Mouse (Mus musculus) heart, postnatal 4 days (tissue): Measurements from ENCODE around the gene Hist2h2aa1. TPM values are rescaled to one million over a fixed set of nuclear protein-coding genes. Genes with fewer than 3 reads are reported as not detected.
"Not testable (repeated sequence)": the region's sequence is repeated elsewhere in the genome, so short reads cannot be mapped to it uniquely, and the experiment has no call there.

ENCODE experiments used
- DNase-seq: peaks from one replicate; pipeline ENCODE4 v3.0.0; 2021
- total RNA-seq, 2 experiments: library from RNA; stranded (reverse); gene quantifications; 2 replicates each; pipeline ENCODE4 v1.2.3; 2021

Hist2h2aa1 gene
- total RNA-seq, 2 experiments from 2014 or later = 26.8 to 30.1 TPM

DNA sequence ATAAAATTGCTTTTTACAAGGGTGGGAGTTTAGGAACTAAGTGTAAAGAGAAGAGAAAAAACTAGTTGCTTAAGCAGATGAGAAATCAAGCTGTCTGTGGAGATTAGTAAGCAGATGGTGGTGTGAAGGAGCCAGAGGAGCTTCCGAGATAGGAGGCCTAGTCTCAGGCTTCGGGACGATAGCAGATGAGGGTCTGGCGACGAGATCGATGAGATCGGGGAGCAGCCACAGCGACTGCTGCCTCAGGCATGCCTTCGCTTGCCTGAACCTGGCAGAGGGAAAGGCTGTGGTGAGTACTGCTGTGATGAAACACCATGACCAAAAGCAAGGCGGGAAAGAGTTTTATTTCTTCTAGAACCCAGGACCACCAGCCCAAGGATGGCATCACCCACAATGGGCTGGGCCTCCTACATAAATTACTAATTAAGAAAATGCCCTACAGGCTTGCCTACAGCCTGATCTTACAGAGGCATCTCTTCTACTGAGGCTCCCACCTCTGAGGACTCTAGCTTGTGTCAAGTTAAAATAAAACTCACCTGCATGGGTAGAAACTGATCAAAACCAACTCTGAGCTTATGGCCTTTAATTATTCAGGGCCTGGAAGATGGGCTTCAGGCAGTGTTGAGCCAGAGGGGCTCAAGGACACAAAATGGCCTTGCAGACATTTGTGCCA lies 9.5 kb downstream of the Hist2h2aa1 start:
- no peak for DNase-seq

DNA sequence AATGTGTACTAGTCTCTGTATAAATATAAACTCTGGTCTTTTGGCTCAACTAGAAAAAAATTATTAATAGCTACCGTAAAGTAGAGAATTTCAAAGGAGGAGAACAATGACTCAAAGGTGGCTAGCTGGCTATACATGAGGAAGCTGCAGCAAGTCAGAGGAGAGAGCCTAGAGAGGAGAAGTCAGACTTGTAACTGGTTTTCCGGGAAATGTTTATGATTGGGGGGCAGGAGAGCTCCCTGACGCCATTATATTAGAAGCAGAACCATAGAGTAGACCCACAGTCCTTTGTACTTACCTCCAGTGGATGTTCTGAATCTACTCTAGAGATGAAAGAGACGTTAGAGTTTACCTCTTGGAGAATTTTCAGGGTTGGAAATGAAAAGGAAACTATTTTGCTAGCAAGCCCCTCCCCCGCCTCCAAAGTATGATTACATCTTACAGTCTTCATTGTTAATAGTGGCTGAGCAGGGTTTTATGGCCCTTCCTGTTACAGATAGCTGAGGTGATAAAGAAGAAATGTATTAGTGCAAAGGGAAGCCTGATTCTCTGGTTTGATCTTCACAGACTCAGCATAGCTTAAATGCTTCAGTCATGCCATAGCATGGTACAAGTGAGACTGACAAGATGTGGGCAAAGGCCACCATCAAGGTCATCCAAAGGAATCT lies 10.8 kb downstream of the Hist2h2aa1 start:
- no peak for DNase-seq

DNA sequence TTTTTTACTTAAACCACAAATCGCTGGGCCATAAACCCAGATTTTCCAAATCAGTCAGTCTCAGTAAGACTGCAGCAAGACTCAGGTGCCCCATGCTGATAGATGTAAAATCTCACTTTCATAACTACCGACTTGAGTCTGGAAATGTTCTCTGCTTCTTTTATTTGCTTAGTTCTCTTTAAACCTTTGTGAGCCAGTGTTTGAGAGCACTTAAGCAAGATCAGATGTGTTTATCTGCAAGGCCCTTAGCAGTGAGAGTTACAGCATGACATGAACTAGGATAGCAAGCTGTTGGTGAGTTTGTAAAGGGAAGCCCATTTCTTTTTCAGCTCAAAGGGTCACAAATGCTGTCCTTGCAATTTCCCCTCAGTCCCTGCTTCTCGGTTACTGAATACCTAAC lies 11.9 kb downstream of the Hist2h2aa1 start:
- no peak for DNase-seq

DNA sequence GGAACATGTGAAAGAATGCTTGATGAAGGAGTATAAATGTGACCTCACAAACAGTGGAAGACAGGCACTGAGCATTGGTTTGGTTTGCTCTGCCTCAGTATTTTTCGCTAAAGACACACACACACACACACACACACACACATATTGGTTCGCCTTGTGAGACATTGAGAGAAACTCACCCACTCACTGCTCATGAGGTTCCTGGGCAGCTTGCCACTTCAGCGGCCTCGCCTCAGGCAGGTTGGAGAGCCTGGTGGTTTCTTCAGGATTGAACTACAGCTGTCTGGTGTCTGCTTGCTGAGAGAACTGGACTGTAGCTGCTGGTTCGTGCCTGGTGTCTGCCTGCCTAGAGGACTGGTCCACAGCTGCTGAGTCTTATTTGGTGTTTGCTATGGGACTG lies 14.9 kb downstream of the Hist2h2aa1 start:
- DNase-seq = no peak

DNA sequence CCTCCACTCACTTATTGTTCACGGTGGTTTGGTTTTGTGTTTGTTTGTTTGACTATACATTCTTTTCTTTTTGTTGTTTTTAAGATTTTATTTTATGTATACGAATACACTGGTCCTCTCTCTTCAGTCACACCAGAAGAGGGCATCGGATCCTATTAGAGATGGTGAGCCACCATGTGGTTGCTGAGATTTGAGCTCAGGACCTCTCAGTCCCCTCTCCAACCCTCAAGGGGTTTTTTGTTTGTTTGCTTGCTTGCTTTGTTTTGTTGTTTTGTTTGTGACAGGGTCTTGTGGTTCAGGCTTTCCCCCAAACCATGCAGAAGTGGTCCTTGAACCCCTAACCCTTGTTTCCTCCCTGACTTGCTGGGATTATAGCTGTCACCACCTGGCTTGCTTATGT lies 16.3 kb downstream of the Hist2h2aa1 start:
- no peak for DNase-seq

DNA sequence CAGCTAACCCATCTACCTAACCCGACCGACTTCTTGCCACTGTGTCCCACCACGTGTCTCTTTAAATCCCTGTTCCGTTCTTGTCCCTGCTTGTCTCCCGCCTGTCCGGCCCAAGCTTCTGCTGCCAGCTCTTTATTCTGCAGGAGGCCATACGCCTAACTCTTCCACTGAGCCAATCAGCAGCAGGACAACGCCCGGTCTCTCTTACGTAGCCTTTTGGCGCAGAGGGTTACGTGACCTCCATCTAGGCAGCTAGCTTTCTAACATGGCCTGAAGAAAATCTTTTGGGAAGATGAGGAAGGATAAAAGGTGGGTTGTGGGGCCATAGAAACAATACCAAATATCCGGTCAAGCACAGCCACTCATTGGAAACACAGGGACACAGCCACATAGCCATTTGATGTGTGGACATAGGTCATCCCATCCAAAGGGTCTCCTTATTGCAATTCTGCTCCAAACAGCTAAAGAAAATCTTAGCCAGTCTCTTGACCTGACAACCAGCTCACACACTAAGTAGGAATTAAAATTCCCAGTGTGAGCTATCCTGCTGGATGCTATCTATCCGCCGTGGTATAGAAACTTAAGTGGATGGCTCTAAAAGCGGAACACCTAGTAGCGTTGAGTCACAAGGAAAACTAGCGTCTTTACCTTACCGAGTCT lies 17.0 kb downstream of the Hist2h2aa1 start:
- DNase-seq = peak; percentile 86

DNA sequence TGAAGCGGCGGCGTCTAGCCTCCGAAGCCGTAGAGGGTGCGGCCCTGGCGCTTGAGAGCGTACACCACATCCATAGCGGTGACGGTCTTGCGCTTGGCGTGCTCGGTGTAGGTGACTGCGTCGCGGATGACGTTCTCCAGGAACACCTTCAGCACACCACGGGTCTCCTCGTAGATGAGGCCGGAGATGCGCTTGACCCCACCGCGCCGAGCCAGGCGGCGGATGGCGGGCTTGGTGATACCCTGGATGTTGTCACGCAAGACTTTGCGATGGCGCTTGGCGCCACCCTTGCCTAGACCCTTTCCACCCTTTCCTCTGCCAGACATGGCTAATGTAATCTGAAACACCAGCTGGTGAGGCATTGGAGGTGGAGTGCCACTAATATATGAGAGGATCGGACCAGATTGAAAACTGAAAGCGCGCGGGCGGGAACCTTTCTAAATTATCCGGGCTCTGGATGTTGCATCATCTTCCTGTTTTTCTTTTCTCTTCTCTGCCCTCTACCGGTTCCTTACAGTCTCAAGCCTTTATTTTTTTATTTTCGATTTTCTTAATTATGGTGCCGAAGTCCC lies 17.8 kb downstream of the Hist2h2aa1 start, which contains the start of gene Hist2h4:
Gene Hist2h4 (minus strand): TSS at position 333 of the 572 bp plus-strand sequence.
- DNase-seq = peak; percentile 95

DNA sequence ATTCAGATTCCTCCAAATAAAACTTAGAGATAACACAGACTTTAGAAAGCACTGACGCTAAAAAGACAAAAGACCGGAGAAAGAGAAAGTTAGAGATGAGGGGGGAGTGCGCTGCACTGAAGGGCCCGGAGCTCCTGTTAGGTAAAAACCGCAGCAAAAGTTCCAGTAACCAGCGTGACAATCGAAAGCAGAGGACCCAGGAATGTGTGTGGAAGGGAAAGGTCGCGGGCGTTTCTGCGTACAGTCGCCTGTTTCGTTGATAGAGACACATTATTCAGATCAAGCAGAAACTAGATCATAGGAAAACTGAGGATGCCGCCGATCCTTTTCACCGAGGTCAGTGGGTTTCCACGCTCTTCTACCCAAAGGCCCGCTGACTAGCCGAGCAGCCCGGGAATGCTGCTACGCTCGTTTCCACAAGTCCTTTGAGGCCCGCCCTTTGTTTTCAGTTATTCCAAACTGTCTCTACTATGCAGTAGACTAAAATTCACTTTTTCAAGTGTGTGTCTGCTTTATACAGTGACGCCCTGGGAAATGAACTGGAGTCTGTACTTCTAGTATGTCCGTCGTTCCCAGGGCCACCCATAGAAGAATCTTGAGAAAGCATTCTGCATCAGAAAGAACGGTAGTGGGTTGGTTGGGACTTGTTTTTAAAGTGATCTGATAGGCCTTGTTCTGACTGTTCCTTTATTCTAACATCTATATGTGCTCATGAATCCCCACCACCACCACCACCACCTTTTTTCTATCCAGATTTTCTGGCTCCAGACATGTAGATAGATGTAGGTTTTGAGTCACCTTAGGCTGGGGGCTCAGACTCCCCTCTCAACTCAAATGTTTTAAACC lies 18.5 kb downstream of the Hist2h2aa1 start:
- DNase-seq = peak; percentile 52

DNA sequence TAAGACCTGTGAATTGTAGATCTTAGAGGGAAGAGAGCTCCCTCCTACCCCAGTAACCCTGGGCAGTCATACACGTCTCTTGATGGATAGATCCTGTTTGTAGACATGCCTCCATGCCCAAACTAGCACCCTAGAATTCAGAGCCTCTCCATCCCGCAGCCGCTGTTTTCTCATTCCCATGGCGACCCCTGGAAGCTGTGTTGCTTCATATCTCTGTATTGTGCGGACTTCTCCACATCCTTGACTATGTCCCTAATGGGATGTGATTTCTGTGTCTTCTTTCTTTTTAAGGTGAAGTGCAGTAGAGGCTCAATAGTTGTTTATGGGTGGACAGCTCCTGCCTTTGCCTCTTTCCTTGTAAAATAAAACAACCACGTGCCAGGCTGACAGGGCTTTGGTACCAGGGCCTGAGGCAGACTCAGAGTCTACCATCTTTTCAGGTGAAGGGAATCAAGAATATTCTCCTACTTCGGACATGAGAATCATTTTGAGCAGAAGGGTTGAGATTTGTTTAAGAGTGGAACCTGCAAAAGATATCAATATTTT lies 19.2 kb downstream of the Hist2h2aa1 start:
- no peak for DNase-seq

DNA sequence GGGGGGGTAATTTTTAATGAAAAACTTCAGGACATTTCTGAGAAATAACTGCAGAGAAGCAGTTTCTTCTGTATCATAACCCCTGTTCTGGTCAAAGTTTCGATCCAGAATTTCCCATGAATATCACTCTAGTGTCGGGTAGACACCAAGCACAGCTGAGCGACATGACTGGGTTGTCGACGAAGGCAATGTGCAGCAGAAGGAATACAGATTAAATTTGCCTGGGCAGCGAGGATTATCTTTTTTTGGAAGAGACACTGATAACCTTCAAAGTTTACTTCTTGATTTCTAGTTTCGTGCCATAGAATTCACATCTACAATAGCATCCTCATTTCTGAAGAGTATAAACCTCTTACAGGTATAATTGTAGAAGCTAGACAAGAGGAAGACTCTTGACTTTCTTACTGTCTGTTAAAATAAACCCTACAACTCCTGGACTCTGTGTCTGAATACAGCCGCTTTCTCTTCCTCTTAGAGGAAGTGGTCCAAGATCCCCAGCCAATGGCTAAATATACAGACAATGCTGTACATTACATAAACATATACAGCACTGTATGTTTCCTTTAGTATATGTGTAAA lies 20.9 kb downstream of the Hist2h2aa1 start:
- DNase-seq = no peak

DNA sequence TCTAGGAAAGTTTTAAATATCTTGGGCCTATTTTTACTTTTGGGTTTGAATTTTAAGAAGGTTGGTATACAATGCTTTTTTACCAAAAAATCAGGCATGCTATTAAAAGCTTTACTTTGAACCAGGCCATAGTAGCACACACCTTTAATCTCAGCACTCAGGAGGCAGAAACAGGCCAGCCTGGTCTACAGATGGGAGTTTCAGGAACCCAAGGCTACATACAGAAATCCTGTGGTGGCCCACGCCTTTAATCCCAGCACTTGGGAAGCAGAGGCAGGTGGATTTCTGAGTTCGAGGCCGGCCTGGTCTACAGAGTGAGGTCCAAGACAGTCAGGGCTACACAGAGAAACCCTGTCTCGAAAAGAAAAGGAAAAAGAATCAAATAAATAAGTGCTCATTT lies 22.2 kb downstream of the Hist2h2aa1 start:
- DNase-seq = no peak

DNA sequence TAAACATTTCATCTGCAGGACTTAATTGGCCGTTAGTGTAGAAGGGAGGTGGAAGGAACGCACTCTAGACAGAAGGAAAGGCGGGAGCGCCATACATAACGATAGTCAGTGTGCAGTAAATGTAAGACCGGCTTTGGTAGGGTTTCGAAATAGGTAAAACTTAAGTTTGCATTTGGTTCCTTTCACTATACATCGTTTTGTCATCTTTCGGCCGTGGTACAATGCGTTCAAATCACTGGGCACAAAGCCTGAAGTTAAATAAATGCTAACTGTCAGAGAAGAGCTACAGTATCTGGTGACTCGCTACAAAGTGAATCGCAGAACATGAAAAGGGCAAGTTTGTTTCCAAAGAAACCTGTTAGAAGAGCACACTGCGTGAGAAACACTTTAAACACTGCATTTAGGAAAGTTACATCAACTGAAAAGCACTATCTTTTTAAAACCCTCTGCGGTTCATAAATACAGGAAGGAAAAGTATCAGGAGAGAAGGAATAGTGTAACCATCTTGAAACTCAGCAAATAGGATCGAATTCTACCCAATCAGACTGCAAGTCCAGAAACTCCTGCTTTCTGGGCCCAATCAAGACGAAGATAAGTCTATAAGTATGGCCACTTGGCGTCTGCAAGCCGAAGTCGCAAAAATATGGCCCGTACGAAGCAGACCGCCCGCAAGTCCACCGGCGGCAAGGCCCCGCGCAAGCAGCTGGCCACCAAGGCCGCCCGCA lies 22.9 kb downstream of the Hist2h2aa1 start, which contains the start of gene Hist2h3b:
Gene Hist2h3b (plus strand): TSS at position 604 of the 725 bp plus-strand sequence.
- peak; percentile 78 for DNase-seq

DNA sequence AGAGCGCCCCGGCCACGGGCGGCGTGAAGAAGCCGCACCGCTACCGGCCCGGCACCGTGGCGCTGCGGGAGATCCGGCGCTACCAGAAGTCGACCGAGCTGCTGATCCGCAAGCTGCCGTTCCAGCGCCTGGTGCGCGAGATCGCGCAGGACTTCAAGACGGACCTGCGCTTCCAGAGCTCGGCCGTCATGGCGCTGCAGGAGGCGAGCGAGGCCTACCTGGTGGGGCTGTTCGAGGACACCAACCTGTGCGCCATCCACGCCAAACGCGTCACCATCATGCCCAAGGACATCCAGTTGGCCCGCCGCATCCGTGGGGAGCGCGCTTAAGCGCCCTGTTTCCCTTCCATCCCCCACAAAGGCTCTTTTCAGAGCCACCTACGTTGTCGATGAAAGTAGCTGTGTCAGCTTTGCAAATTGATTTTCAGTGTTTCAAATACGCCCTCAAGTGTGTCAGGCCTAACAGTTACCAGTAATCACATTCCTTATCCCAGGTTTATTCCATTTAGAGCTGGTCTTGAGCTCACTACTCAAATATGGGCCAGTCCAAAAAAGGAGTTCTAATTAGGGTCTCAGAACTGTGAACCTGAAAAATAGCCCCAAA lies 23.6 kb downstream of the Hist2h2aa1 start:
- DNase-seq = not testable (repeated sequence)

DNA sequence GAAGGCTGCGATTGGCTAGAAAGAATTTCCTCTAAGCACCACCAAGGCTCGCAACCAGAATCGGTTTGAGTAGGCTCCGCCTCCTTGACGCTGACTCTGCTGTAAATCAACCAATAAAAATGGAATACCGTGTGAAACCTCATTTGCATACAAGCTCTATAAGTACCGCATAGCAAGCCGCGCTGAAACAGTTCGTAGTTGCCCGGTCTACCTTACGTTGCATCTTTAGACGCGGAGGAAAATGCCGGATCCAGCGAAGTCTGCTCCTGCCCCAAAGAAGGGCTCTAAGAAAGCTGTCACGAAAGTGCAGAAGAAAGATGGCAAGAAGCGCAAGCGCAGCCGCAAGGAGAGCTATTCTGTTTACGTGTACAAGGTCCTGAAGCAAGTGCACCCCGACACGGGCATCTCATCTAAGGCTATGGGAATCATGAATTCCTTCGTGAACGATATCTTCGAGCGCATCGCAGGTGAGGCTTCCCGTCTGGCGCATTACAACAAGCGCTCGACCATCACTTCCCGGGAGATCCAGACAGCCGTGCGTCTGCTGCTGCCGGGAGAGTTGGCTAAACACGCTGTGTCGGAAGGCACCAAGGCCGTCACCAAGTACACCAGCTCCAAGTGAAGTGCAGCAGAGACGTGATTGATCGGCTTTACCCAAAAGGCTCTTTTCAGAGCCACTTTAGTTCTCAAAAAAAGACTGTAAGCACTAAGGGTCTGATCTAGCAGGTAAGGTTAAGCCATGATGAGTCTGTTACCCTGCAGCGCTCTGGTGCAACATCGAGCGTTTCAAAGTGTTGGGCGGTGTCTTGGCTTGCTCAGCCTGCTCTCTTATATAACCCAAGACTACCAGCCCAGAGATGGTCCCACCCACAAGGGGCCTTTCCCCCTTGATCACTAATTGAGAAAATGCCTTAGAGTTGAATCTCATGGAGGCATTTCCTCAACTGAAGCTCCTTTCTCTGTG lies 24.5 kb downstream of the Hist2h2aa1 start, which contains the start of gene Hist2h2bb:
Gene Hist2h2bb (plus strand): TSS at position 242 of the 964 bp plus-strand sequence.
- peak; percentile 87 for DNase-seq

DNA sequence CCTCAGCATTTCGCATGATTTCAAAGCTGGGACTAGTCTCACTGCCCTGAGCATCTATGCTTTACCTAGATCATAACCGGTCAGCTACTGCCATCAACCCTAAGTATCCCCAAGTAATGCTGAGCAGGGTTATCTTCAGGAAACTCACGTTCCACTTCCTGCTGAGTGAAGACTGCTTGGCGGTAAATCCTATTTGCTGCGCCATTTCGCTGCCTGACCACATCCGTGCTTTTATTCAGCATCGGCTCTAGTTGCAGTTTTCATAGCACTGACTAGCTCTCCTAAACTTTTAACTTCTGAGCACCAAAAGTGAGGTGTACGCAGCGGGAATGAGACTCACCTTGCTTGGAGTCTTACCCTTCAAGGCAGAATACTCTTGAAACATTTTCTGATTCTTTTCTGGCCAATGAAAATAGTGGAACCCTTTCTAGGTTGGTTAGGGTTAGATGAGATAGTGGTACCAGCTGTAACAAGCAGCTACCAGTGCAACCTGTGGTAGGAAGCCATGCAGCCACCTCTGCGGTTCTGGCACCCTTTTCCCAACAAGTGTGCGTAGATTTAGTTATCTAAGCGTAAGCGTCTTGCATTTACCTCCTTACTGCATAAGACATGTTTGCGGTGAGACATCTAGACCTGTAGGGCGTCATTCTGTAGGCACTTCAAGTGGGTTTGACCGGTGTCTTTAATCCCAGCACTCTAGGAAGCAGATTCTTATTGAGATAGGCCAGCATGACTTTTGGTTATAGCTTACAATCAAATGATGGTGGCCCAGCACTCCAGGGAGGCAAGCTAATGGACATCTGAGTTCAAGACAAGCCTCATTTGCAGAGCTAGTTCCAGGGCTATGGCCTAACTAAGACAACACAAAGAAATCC lies 28.5 kb downstream of the Hist2h2aa1 start:
- no peak for DNase-seq

DNA sequence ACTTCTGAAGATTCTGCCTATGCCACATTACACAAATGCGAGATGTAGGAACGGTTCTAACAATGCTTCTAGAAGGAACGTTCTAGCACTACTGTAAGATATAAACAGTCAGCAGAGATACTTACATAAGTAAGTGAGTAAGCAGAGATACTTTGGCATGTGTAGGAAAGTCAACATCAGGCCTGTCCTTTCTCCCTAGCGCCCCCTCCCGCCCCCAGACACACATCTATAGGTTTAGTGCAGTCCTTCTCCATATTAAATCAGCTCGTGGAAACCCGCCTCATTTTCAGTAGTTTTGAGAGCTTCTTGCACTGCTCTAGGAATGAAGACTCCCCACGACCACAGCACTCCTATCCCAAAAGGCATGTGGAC lies 32.1 kb downstream of the Hist2h2aa1 start:
- peak; percentile 49 for DNase-seq

DNA sequence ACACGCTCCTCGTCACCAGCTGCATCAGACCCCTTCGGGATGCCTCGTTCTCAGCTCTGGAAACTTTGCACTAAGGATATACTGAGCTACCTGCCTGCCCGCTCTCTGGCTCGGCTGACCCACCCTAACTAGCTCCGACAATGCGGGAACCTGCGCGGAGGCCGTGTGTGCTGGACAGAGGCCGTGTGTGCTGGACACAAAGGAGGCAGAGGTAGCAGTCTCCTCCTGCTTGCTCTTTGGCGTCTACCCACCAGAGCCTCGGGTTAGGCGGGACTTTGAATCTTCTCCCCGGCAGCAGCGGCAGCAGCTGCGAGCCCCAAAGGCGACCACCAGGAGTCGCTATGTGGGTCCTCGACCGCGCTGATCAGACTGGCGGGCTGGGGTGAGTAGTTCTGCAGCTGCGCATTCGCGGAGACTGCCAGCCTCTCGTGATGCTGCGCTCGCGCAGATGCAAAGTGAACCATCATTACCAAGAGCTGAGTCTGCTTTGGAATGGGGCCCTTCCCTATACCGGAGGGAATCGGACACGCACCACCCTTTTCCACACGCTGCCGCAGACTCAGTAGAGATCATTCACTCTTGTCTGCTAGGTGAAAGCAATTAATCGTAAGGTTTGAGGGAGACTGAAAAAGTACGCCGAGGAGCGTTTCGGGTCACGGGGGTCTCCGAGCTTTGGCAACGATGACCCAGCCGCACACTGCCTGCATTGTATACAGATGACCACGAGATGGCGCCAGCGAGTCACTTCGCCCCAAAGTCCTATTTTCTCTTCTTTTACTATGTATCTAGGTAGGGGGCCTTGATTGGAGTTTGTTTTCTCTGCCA lies 32.7 kb downstream of the Hist2h2aa1 start:
- DNase-seq = peak; percentile 96
